Mouse (Mus musculus): ENCODE measurements around the gene Pmfbp1. TPM values are rescaled to one million over a fixed set of nuclear protein-coding genes. Genes with fewer than 3 reads are reported as not detected.

Gene Pmfbp1
- polyA plus RNA-seq, 1 experiment from 2014 or later = 0.38 TPM

- ATAC-seq (ENCODE audit: low read depth) = no peak
- Histone ChIP-seq H3K27me3 (replicated peaks; ENCODE audit: control insufficient read depth, insufficient read depth, low read length) (no peaks in the 10 kb centered on the region), H3K4me2 (ENCODE audit: low read depth, low read length) (no peak overlapping the region), H3K27ac (replicated peaks; ENCODE audit: low read depth, low read length) (no peak overlapping the region), H3K4me1 (ENCODE audit: control insufficient read depth, insufficient read depth, low read length) (no peaks in the 10 kb centered on the region), H3K9ac (ENCODE audit: low read depth, low read length) (no peak overlapping the region), H3K4me3 (ENCODE audit: low read depth, low read length) (no peak overlapping the region), H3K36me3 (ENCODE audit: control insufficient read depth, insufficient read depth, low read length) (no peaks in the 10 kb centered on the region), H3K9me3 (ENCODE audit: control insufficient read depth, low read length) (no peaks in the 10 kb centered on the region)
- 87% methylated on average over 19 of the region's 19 CpGs for WGBS
- no peak for DNase-seq (ENCODE audit: low spot score)
Observed at GRCm38 (mm10) chr8:109535140-109535990, 41.5 kb downstream of the Pmfbp1 start.

- Histone ChIP-seq H3K9me3 (ENCODE audit: control insufficient read depth, low read length) (no peaks in the 10 kb centered on the region), H3K27me3 (replicated peaks; ENCODE audit: control insufficient read depth, insufficient read depth, low read length) (no peaks in the 10 kb centered on the region)
- ATAC-seq (ENCODE audit: low read depth) = peak; percentile 85; the same call in 1 of the 2 replicates
Observed at GRCm38 (mm10) chr8:109536703-109537102, 42.9 kb downstream of the Pmfbp1 start.

GRCm38 (mm10) chr8:109542165-109542564, 48.3 kb downstream of the Pmfbp1 start:
- no peaks in the 10 kb centered on the region for H3K9me3 ChIP-seq (ENCODE audit: control insufficient read depth, low read length)
- ATAC-seq (ENCODE audit: low read depth) (no peak), DNase-seq (ENCODE audit: low spot score) (no peak)
- peaks cover 5% of the 10 kb centered on the region; the same call in 1 of the 2 replicates for H3K4me1 ChIP-seq (ENCODE audit: control insufficient read depth, insufficient read depth, low read length)
- no peak overlapping the region for H3K4me3 ChIP-seq (ENCODE audit: low read depth, low read length)
- 63% methylated on average over 5 of the region's 5 CpGs for WGBS
- H3K27me3 ChIP-seq (replicated peaks; ENCODE audit: control insufficient read depth, insufficient read depth, low read length) = no peaks in the 10 kb centered on the region
- peaks cover 17% of the 10 kb centered on the region for H3K36me3 ChIP-seq (ENCODE audit: control insufficient read depth, insufficient read depth, low read length)
- H3K9ac ChIP-seq (ENCODE audit: low read depth, low read length) = no peak overlapping the region
- no peak overlapping the region for H3K4me2 ChIP-seq (ENCODE audit: low read depth, low read length)
- peak overlapping the region; percentile 48; the same call in 1 of the 2 replicates for H3K27ac ChIP-seq (replicated peaks; ENCODE audit: low read depth, low read length)

More at GRCm38 (mm10) chr8:109536703-109537102, 42.9 kb downstream of the Pmfbp1 start:
- H3K4me2 ChIP-seq (ENCODE audit: low read depth, low read length) = peak overlapping the region; percentile 46
- H3K27ac ChIP-seq (replicated peaks; ENCODE audit: low read depth, low read length) = no peak overlapping the region
- WGBS = 7% methylated on average over 5 of the region's 5 CpGs
- H3K4me1 ChIP-seq (ENCODE audit: control insufficient read depth, insufficient read depth, low read length) = no peaks in the 10 kb centered on the region
- DNase-seq (ENCODE audit: low spot score) = peak; percentile 78
- H3K9ac ChIP-seq (ENCODE audit: low read depth, low read length) = peak overlapping the region; percentile 53; the same call in 1 of the 2 replicates
- no peaks in the 10 kb centered on the region for H3K36me3 ChIP-seq (ENCODE audit: control insufficient read depth, insufficient read depth, low read length)
- peak overlapping the region; percentile 24 for H3K4me3 ChIP-seq (ENCODE audit: low read depth, low read length)

GRCm38 (mm10) chr8:109542748-109543519, 49.1 kb downstream of the Pmfbp1 start:
- DNase-seq (ENCODE audit: low spot score) = peak; percentile 36
- Histone ChIP-seq H3K27ac (replicated peaks; ENCODE audit: low read depth, low read length) (peak overlapping the region; percentile 48), H3K36me3 (ENCODE audit: control insufficient read depth, insufficient read depth, low read length) (peaks cover 25% of the 10 kb centered on the region)

GRCm38 (mm10) chr8:109544049-109544448, 50.2 kb downstream of the Pmfbp1 start:
- Histone ChIP-seq H3K27ac (replicated peaks; ENCODE audit: low read depth, low read length) (no peak overlapping the region), H3K4me2 (ENCODE audit: low read depth, low read length) (no peak overlapping the region)
- no peak for ATAC-seq (ENCODE audit: low read depth)

More at GRCm38 (mm10) chr8:109542748-109543519, 49.1 kb downstream of the Pmfbp1 start:
- 58% methylated on average over 8 of the region's 8 CpGs for WGBS
- H3K9me3 ChIP-seq (ENCODE audit: control insufficient read depth, low read length) = no peaks in the 10 kb centered on the region
- no peak overlapping the region for H3K4me2 ChIP-seq (ENCODE audit: low read depth, low read length)
- H3K27me3 ChIP-seq (replicated peaks; ENCODE audit: control insufficient read depth, insufficient read depth, low read length) = no peaks in the 10 kb centered on the region
- H3K4me3 ChIP-seq (ENCODE audit: low read depth, low read length) = no peak overlapping the region
- H3K4me1 ChIP-seq (ENCODE audit: control insufficient read depth, insufficient read depth, low read length) = peaks cover 5% of the 10 kb centered on the region; the same call in 1 of the 2 replicates
- no peak overlapping the region for H3K9ac ChIP-seq (ENCODE audit: low read depth, low read length)
- no peak; the same call in none of the 2 replicates for ATAC-seq (ENCODE audit: low read depth)

GRCm38 (mm10) chr8:109551663-109552062, 57.8 kb downstream of the Pmfbp1 start:
- no peaks in the 10 kb centered on the region for H3K4me1 ChIP-seq (ENCODE audit: control insufficient read depth, insufficient read depth, low read length)
- no peaks in the 10 kb centered on the region for H3K9me3 ChIP-seq (ENCODE audit: control insufficient read depth, low read length)
- H3K27me3 ChIP-seq (replicated peaks; ENCODE audit: control insufficient read depth, insufficient read depth, low read length) = no peaks in the 10 kb centered on the region
- 50% methylated on average over 3 of the region's 3 CpGs for WGBS
- no peak overlapping the region for H3K9ac ChIP-seq (ENCODE audit: low read depth, low read length)
- H3K27ac ChIP-seq (replicated peaks; ENCODE audit: low read depth, low read length) = no peak overlapping the region
- ATAC-seq (ENCODE audit: low read depth) (no peak), DNase-seq (ENCODE audit: low spot score) (no peak)
- H3K4me2 ChIP-seq (ENCODE audit: low read depth, low read length) = no peak overlapping the region
- H3K36me3 ChIP-seq (ENCODE audit: control insufficient read depth, insufficient read depth, low read length) = peaks cover 97% of the 10 kb centered on the region
- no peak overlapping the region for H3K4me3 ChIP-seq (ENCODE audit: low read depth, low read length)

More at GRCm38 (mm10) chr8:109544049-109544448, 50.2 kb downstream of the Pmfbp1 start:
- no peak for DNase-seq (ENCODE audit: low spot score)
- H3K4me1 ChIP-seq (ENCODE audit: control insufficient read depth, insufficient read depth, low read length) = peaks cover 5% of the 10 kb centered on the region; the same call in 1 of the 2 replicates
- WGBS = 74% methylated on average over 1 of the region's 3 CpGs
- no peak overlapping the region for H3K4me3 ChIP-seq (ENCODE audit: low read depth, low read length)
- no peaks in the 10 kb centered on the region for H3K9me3 ChIP-seq (ENCODE audit: control insufficient read depth, low read length)
- H3K9ac ChIP-seq (ENCODE audit: low read depth, low read length) = no peak overlapping the region
- H3K27me3 ChIP-seq (replicated peaks; ENCODE audit: control insufficient read depth, insufficient read depth, low read length) = no peaks in the 10 kb centered on the region
- peaks cover 35% of the 10 kb centered on the region for H3K36me3 ChIP-seq (ENCODE audit: control insufficient read depth, insufficient read depth, low read length)

GRCm38 (mm10) chr8:109563881-109564280, 70.1 kb downstream of the Pmfbp1 start:
- H3K9me3 ChIP-seq (ENCODE audit: control insufficient read depth, low read length) = no peaks in the 10 kb centered on the region
- H3K4me2 ChIP-seq (ENCODE audit: low read depth, low read length) = no peak overlapping the region; the same call in 1 of the 2 replicates
- H3K36me3 ChIP-seq (ENCODE audit: control insufficient read depth, insufficient read depth, low read length) = peaks cover 42% of the 10 kb centered on the region
- no peak overlapping the region for H3K27ac ChIP-seq (replicated peaks; ENCODE audit: low read depth, low read length)
- no peak overlapping the region for H3K4me3 ChIP-seq (ENCODE audit: low read depth, low read length)
- DNase-seq (ENCODE audit: low spot score) = no peak
- ATAC-seq (ENCODE audit: low read depth) = no peak
- H3K27me3 ChIP-seq (replicated peaks; ENCODE audit: control insufficient read depth, insufficient read depth, low read length) = no peaks in the 10 kb centered on the region
- 70% methylated on average over 2 of the region's 2 CpGs for WGBS
- H3K9ac ChIP-seq (ENCODE audit: low read depth, low read length) = no peak overlapping the region
- H3K4me1 ChIP-seq (ENCODE audit: control insufficient read depth, insufficient read depth, low read length) = peaks cover 15% of the 10 kb centered on the region

GRCm38 (mm10) chr8:109564766-109565165, 70.9 kb downstream of the Pmfbp1 start:
- no peaks in the 10 kb centered on the region for H3K9me3 ChIP-seq (ENCODE audit: control insufficient read depth, low read length)
- ATAC-seq (ENCODE audit: low read depth) (no peak), DNase-seq (ENCODE audit: low spot score) (no peak)
- 4% methylated on average over 10 of the region's 10 CpGs for WGBS
- peak overlapping the region; percentile 72 for H3K4me3 ChIP-seq (ENCODE audit: low read depth, low read length)
- H3K4me1 ChIP-seq (ENCODE audit: control insufficient read depth, insufficient read depth, low read length) = peaks cover 15% of the 10 kb centered on the region
- H3K36me3 ChIP-seq (ENCODE audit: control insufficient read depth, insufficient read depth, low read length) = peaks cover 40% of the 10 kb centered on the region
- peak overlapping the region; percentile 82 for H3K4me2 ChIP-seq (ENCODE audit: low read depth, low read length)
- H3K27me3 ChIP-seq (replicated peaks; ENCODE audit: control insufficient read depth, insufficient read depth, low read length) = no peaks in the 10 kb centered on the region
- H3K27ac ChIP-seq (replicated peaks; ENCODE audit: low read depth, low read length) = peak overlapping the region; percentile 87
- peak overlapping the region; percentile 91 for H3K9ac ChIP-seq (ENCODE audit: low read depth, low read length)
